Mouse (Mus musculus): ENCODE measurements around the gene Smr2. TPM values are rescaled to one million over a fixed set of nuclear protein-coding genes. Genes with fewer than 3 reads are reported as not detected.
"Not testable (repeated sequence)": the region's sequence is repeated elsewhere in the genome, so short reads cannot be mapped to it uniquely, and the experiment has no call there.

Gene Smr2
- polyA plus RNA-seq (2016; fragmentation: Nextera tagmentation; extraction: Ambion mirVana) = not detected in 2 replicates

DNA sequence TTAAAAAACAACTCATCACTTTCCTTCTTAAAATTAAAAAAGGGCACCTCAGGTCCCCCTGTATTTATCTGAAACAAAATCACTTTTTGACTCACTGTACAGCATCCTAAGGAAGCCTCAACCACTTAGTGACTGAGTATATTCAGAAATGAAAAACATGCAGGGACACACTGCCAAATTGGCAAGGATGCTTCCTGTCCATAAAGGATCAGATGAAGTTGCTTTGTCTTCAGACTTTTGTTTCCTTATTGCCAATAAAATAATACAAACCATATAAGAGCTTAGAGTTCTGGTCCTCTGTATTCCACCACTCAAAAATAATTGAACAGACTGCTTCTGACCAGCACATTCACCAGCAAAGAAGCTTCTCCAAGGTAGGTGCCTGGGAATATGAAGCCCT lies at the start of gene Smr2:
Gene Smr2 (plus strand): TSS at position 301 of the 400 bp plus-strand sequence.
- H3K4me2 ChIP-seq; H3K9me3 ChIP-seq (replicated peaks); H3K4me1 ChIP-seq (replicated peaks); H3K4me3 ChIP-seq; H3K27me3 ChIP-seq (replicated peaks); H3K9ac ChIP-seq; H3K36me3 ChIP-seq; H3K27ac ChIP-seq (ENCODE audit: poor library complexity, severe bottlenecking); ATAC-seq (ENCODE audit: insufficient number of reproducible peaks, low FRiP score): not testable (repeated sequence)

DNA sequence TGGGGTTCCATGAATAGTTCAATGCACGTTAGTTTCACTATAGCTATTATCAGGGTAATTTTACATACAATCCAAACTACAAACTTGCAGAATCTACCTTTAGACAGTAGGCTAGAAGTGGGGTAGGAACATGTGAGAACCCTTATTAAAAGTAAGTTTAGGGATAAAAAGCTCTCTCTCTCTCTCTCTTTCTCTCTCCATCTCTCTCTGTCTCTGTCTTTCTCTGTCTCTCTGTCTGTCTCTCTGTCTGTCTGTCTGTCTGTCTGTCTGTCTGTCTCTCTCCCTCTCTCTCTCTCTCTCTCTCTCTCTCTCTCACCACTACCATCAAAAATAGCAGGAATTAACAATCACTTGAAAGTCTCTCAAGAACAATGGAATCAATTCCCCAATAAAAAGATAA lies 25.1 kb downstream of the Smr2 start, which contains the start of gene Gm11116:
Gene Gm11116 (minus strand): TSS at position 101 of the 400 bp plus-strand sequence.
- H3K4me1 ChIP-seq (replicated peaks) = no peaks in the 10 kb centered on the region
- 56% methylated on average over 1 of the region's 1 CpGs for WGBS
- H3K4me2 ChIP-seq = no peak within 1 kb of the TSS
- ATAC-seq (ENCODE audit: insufficient number of reproducible peaks, low FRiP score) = no peak
- H3K9ac ChIP-seq = no peak within 1 kb of the TSS
- H3K4me3 ChIP-seq = no peak within 1 kb of the TSS
- peaks cover 5% of the 10 kb centered on the region; the same call in 1 of the 2 replicates for H3K9me3 ChIP-seq (replicated peaks)
- H3K36me3 ChIP-seq = no peaks in the 10 kb centered on the region
- no peaks in the 10 kb centered on the region for H3K27me3 ChIP-seq (replicated peaks)
- no peak within 1 kb of the TSS for H3K27ac ChIP-seq (ENCODE audit: poor library complexity, severe bottlenecking)

DNA sequence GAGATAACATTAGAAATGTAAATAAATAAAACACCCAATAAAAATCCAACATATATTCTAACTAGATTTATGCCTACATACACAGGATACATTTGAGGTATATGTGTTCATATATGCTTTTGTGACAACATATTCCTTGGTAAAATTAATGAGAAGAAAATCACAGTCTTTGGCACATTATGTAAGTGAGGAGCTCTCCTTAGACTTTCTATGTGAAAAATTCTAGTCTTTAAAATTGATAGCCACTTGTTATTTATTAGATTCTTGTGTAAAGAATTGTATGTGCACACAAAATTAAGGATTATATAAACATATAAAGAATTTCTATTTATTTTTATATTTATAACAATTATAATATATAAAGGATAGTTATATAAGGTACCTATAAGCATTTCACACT lies 67.6 kb downstream of the Smr2 start, which contains the start of gene Gm11115:
Gene Gm11115 (minus strand): TSS at position 101 of the 400 bp plus-strand sequence.
- no peaks in the 10 kb centered on the region for H3K9me3 ChIP-seq (replicated peaks)
- H3K4me2 ChIP-seq = no peak within 1 kb of the TSS
- H3K27me3 ChIP-seq (replicated peaks) = no peaks in the 10 kb centered on the region
- H3K27ac ChIP-seq (ENCODE audit: poor library complexity, severe bottlenecking) = no peak within 1 kb of the TSS
- no peak within 1 kb of the TSS for H3K9ac ChIP-seq
- no peak for ATAC-seq (ENCODE audit: insufficient number of reproducible peaks, low FRiP score)
- H3K4me1 ChIP-seq (replicated peaks) = no peaks in the 10 kb centered on the region
- H3K4me3 ChIP-seq = no peak within 1 kb of the TSS
- no peaks in the 10 kb centered on the region for H3K36me3 ChIP-seq

Other genes starting within 250 kb of the Smr2 start
- not detected in 2 replicates for gene Odam, start 201.5 kb upstream of the Smr2 start, polyA plus RNA-seq (2016; fragmentation: Nextera tagmentation; extraction: Ambion mirVana)
- 0.26 TPM in 1 of 2 replicates, not detected in the other for gene Csn3, start 161.0 kb upstream of the Smr2 start, polyA plus RNA-seq (2016; fragmentation: Nextera tagmentation; extraction: Ambion mirVana)
- not detected in 2 replicates for gene 2310003L06Rik, start 117.1 kb upstream of the Smr2 start, polyA plus RNA-seq (2016; fragmentation: Nextera tagmentation; extraction: Ambion mirVana)
- not detected in 2 replicates for gene Gm28434, start 117.0 kb upstream of the Smr2 start, polyA plus RNA-seq (2016; fragmentation: Nextera tagmentation; extraction: Ambion mirVana)
- gene Cabs1, start 107.1 kb upstream of the Smr2 start, polyA plus RNA-seq (2016; fragmentation: Nextera tagmentation; extraction: Ambion mirVana) = not detected in 2 replicates
- not detected in 2 replicates for gene Smr3a, start 84.0 kb upstream of the Smr2 start, polyA plus RNA-seq (2016; fragmentation: Nextera tagmentation; extraction: Ambion mirVana)
- not detected in 2 replicates for gene Gm11116, start 25.0 kb downstream of the Smr2 start, polyA plus RNA-seq (2016; fragmentation: Nextera tagmentation; extraction: Ambion mirVana)
- not detected in 2 replicates for gene Gm11115, start 67.5 kb downstream of the Smr2 start, polyA plus RNA-seq (2016; fragmentation: Nextera tagmentation; extraction: Ambion mirVana)
- gene Gm7714, start 182.4 kb downstream of the Smr2 start, polyA plus RNA-seq (2016; fragmentation: Nextera tagmentation; extraction: Ambion mirVana) = not detected in 2 replicates
- gene Prol1, start 230.8 kb downstream of the Smr2 start, polyA plus RNA-seq (2016; fragmentation: Nextera tagmentation; extraction: Ambion mirVana) = not detected in 2 replicates

Measured in heart, embryonic 12.5 days (tissue).